In the genomic region with DNA sequence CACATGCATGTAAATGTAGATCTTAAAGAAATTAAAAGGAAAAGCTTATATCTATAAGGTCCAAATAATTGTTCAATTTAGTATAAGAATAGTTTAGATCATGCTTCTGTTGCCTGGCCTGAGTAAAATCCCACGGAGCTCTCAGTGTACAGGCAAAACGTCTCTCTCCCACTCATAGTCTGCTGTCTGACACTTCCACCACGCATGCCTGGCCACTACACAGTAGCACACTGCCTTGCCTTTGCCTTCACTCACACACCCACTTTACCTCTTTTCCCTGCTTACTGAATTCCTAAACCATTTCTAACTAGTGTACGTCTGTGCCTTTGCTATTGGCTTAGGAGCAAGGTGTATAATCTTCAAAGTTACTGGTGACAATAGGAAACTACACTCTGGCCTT, we compare ENCODE assay signal across 21 mouse cellular contexts.
A peak's percentile ranks its signal among the peaks of the same experiment; 100 is the strongest.
DNase-seq lines count a peak whose midpoint lies in the region; ATAC-seq lines count a peak whose summit lies in the region.
"Had no signal": no experiment of that assay in that cellular context is flagged by ENCODE, and none has a peak within 500 bp of the region (broad histone marks: within the 10 kb centered on the region; RNA-seq: fewer than 3 reads in every experiment).

No protein-coding gene starts in this region.

- no peak for DNase-seq in frontal cortex, postnatal 10 days (ENCODE audit: low spot score in 2 of 2)
- DNase-seq in layer of hippocampus, adult 9-11 months = peak; percentile 22
- no peak for DNase-seq in layer of hippocampus, adult 8-10 months (ENCODE audit: low spot score in 2 of 2)
- peak; percentile 64 for DNase-seq in brain, adult 2 months (ENCODE audit: low read depth, low spot score)
- DNase-seq in gastrocnemius, postnatal 4 days (ENCODE audit: low spot score in 2 of 2) = no peak
- DNase-seq: adrenal gland, adult 2 months; adrenal gland, postnatal 10 days; adrenal gland, postnatal 25 days; B cell, adult 2 months; cerebellum, adult 11-12 months; cerebellum, adult 2 months; cerebellum, adult 9-10 months; cerebellum, postnatal 10 days; cerebellum, postnatal 25 days; forebrain, postnatal 0 days had no signal

- ATAC-seq in frontal cortex, adult (ENCODE audit: low TSS enrichment) = peak; percentile 86
- ATAC-seq: activated CD4-positive, CD25-positive, alpha-beta regulatory T cell, adult 4 months; CD4-positive, CD25-positive, alpha-beta regulatory T cell, adult 4 months; forebrain, embryonic 13.5 days; forebrain, embryonic 15.5 days; forebrain, postnatal 0 days; Patski had no signal

Comparison
In these comparisons a context has a peak if more than half of its experiments do, and no peak if none do; other contexts are left out.
1. DNase-seq: peak in layer of hippocampus, adult 9-11 months (single experiment) and brain, adult 2 months (single experiment); none in frontal cortex, postnatal 10 days (0 of 2), layer of hippocampus, adult 8-10 months (0 of 2) and gastrocnemius, postnatal 4 days (0 of 2).